Mouse (Mus musculus) CD4-positive, CD25-positive, alpha-beta regulatory T cell, adult 2 months (primary cell): ENCODE results near the gene Shroom3.
"Not testable (repeated sequence)": the region's sequence is repeated elsewhere in the genome, so short reads cannot be mapped to it uniquely, and the experiment has no call there.

Experiments
- DNase-seq: peaks from one replicate; pipeline ENCODE4 v3.0.0-alpha.2; 2012; ENCODE audit warnings: low read depth, low spot score

Shroom3 gene

DNA sequence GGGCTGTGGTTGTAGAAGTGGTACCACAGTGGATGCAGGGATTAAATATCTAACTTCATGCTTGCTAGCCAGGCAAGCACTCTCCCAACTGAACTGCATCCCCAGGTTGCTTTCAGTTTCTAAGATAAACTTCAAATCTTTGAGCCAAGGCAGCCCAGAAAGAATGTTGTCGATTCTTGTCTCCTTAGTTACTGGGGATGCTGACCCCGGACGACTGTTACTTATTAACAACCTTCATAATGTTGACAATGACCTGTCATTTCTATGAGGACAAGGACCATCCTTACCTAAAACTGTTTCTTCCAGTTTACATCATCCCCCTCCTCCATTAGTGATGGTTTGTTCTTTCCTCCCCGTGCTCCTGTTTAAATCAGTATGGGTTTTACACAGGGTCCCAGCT is 210.0 kb downstream of the Shroom3 start:
- DNase-seq: no peak

DNA sequence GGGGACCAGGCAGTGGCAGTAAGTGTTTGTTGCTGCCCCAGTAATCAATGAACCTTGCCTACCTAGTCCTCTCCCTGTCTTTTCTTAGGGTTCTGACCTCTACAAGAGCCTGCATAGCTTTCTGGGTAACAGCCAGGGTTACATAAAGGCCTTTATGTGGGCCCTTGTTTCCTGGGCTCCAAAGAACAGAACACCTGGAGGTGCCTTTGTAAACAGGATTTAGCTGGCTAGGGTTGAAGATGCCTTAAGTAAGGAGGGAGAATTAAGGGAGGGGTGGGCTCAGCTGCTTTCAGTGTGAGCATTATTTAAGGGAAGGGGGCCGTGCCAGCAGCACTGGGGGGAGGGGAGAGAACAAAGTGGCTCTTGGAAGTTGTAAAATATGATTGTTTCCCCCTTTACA is 210.5 kb downstream of the Shroom3 start:
- DNase-seq: no peak

DNA sequence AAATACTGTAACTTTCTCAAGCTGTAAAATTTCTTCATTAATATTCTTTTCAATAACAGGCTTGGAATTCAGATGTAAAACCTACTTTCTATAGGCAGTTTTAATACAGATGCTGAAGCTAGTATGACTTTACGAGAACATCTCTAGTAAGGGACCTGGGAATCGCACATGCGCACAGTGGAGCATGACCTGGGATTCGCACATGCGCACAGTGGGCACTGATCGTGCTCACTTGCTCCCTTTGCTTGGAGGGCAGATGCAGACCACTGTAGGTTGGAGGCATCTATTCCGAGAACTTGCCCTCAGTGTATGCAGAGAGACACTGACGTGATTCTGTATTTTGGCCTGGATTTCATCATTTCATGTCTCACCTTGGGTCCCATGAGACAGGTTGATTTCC is 212.6 kb downstream of the Shroom3 start:
- DNase-seq: no peak

DNA sequence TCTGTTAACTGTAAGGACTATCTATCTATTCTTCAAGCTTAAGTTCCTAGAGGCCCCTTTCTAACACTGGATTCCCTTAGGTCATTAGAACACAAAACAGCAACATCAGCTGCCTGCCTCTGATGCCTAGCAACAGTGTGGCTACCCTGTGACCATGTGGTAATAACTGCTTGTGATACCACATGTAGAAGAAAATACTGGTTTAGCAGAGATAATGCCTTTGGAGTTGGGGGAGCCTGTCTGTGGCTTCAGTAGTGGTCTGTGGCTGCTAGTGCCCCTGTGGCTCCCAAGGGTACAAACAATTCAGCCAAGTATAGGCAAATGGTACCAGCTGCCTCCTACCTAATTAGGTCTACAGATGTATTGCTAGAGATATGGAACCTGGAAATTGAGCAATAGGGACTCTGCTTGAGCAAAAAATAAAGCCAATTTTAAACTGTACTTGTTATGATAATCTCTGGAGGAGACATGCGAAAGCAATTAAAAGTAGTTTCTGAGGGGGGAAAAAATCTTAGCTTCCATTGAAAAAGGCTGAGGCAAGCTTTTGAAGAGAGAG is 213.6 kb downstream of the Shroom3 start:
- DNase-seq: no peak

DNA sequence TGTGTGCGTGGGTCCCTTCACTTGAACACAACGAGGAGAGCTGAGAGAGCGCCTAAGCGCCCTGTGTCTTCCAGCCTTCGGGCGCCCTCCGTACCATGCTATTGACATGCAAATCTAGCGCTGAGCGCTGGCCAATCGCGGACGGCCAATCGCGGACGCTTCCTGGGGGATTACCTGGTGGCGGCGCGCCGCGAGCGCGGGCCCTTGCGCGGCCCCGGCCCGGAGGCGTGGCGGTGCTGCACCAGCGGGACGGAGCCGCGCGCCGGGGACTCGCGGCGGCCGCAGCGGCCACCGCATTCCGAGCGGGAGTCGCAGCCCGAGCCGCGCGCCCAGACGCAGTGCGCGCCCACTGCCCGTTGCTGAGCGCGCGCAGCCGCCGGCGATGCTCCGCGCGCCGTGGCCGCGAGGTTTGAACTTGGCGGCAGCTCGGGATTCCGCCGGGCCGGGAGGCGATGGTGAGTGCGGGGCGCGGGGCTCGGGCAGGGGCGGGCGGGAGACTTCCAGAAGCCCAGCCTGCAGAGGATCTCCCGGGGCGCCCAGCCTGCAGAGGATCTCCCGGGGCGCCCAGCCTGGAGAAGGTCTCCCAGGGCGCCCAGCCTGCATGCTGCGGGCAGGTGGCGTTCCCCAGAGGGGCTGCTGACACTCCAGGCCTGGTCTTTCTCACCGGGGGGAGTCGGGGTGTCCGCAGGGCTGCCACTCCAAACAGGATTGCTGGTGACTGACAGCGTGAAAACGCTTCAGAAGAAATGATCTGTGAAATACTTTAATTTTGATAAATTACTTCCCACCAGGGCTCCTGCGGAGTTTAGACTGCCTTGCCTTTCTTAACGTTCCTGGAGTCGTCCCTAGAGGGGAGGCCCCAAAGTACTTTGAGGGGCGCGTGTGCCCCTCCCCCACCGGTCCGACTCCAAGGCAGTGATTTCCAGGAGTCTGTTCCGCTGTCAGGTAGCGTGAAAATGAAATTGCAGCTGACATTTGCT is 214.8 kb downstream of the Shroom3 start:
- DNase-seq: peak; percentile 7

DNA sequence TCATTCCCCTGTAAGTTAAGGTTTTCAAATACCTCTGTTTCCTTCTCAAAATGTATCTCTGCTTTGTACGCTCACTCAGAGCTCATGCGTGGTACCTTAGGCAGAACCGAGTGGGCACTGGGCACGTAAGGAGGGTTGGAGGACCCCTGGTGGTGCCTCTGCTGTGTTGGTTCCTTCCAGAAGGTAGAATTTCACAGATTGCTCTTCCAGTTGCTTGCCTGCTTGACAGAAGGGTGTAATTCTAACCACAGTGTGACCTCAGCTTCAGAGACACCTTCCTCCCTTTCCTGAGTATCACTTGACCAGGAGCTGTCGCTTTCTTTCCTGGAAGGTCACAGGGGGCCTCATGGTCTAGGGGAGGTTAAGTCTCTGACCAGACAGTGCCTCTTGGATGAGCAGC is 217.2 kb downstream of the Shroom3 start:
- DNase-seq: no peak

DNA sequence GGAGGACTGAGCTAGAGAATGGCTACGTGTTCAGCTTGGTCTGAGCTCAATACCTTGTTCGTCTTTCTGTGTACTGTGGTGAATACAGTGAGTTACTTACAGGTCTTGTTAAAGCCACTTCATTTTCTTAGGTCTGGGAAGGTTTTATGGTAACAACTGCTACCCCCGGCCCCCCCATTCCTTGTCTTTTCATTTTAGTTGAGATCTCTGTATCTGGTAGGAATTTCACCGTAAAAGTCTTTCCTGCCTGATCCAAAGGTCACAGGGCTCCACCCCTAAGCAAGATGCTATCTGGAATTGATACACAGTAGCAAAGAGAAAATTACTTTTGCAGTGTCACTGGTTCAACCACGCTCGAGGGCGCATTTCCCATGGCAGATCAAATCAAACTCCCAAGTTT is 218.6 kb downstream of the Shroom3 start:
- DNase-seq: no peak

DNA sequence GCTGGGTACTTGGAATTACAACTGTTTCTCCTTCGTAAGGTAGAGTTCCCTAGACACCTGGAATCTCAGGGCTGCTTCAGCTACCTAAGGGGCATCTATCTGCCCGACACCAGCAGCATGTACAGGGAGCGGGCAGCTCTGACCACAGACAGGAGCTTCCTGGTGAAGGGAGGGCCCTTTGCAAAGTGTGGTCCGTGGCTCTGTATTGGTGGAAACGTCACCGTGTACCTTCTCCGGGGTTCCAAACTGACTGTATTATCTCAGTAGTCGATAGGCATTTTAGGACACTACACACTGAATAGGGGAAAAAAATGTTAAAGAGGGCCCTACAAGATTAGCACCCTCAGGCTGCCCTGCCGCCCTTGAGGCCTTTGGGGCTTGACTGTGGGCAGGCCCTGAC is 221.9 kb downstream of the Shroom3 start:
- DNase-seq: no peak

DNA sequence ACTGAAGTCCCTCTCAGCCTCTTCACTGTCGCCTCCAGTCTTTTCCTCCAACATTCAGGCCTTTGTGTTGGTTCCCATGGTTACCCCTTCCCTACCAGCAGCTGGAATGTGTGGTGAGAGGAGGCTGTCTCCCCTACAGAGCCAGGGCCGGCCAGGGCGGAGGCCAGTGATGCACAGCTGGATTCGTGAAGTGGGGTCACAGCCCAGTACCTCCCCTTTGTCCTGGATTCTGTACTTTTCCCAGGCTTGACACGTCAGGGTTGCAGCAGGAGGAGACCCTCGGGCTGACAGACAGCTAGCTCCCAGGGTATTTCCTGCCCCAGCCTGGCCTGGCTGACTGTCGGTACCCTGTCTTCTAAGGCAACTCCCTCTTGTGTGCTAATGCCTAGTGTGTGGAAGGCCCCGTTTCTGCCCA is 222.4 kb downstream of the Shroom3 start:
- no peak for DNase-seq

DNA sequence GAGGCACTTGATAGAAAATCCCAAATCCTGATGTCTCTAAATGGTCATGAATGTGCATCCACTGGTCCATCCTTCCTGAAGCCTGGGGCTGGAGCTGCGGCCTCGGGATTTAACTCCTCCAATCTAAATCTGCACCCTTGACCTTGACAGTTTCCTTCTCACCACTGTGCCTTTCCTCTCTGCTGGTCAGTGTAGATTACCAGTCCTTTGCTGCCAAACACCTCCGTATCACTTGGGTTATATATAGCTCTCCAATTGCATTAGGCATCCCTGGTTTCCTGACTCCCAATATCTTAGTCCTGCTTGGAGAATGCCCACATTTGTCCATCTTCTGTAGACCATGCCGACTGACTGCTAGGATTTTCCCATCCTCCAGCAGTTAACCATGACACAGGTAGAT is 225.0 kb downstream of the Shroom3 start:
- no peak for DNase-seq

DNA sequence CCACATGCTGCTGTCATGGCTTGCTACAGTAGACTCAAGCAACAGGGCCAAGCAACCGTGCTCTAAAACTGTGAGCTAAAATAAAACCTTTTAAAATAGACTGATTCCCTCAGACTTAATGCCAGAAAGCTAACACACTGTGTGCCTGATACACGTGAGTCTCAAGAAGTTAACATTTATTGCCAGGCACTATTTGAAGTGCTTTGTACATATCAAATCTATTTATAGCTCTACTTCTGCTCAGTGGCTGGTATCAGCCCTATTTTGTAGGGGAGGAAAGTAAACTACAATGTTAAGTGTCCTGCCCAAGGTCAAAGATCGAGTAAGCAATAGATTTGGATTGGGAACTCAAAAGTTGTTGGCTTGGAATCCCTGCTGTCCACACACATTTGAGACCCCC is 227.6 kb downstream of the Shroom3 start:
- no peak for DNase-seq

DNA sequence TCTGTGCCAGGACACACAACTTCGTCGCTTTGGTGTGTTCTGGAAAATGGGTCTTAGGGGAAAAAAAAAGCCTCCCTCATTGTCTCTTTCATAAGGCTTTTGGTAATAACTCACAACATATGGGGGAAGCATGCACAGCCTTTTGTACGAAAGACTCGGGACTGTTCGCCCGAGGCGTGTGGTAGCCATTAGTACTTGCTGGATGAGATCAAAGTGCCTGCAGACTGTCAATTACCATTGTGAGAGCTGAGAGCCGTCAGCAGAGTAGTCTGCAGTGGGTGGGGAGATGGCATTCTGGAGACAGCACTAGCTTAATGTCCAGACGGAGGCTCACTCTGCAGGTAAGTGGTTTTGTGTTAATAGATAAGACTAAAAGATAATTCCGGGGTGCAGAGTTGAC is 232.2 kb downstream of the Shroom3 start:
- DNase-seq: no peak

DNA sequence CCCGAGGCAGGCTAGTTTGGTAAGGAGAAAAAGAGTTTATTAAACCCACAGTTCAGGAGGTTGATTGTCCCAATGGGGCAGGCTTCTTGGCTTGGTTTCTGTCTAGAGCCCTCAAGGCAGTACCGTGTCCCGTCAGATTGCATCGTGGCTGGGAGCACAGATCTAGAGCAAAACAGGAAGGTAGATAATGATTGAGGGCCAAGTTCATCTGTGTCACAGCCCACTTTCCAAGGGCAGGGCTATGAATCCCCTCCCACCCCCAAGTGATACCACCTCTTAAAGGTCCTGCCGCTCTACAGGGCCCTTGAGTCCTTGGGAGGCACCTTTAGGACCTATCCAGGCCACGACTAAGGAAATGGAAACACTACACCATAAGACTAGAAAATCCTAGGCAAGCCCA is 234.5 kb downstream of the Shroom3 start:
- no peak for DNase-seq

DNA sequence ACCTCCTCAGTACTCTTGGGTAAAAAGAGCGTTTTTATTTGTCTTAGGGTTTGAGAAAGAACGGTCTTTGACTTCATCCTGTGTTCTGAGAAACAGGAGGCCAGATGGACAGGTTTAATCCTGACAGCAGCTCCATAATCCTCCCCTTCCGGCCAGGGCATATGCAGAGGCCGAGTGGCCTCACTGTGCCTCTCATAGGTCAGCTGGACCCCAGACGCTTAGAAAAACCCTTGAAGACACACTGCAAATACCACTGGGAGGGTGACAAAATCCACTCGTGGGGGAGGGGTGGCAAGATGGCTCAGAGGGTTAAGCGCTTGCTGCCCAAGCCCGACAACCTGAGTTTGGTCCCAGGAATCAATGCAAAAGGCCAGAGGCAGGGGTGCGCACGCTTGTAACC is 234.9 kb downstream of the Shroom3 start:
- DNase-seq: no peak

DNA sequence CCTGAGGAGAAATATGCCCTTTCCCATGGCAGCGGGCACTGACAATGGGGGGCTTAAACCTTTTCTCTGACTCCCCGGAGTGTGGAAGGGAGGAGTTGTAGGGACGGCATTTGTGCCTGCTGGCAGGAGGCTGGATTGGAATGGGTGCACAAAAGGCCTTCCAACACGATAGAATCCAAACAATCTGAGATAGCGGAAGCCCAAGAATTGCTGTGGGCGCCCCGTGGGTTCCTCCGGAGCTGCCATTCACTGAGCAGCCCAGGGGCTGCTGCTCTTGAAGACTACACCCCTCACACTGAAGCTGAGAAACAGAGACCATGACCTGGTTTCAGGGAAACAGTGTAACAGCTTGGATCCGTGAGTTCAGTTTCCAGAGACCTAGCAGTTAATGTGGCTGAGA is 235.6 kb downstream of the Shroom3 start:
- DNase-seq: no peak

DNA sequence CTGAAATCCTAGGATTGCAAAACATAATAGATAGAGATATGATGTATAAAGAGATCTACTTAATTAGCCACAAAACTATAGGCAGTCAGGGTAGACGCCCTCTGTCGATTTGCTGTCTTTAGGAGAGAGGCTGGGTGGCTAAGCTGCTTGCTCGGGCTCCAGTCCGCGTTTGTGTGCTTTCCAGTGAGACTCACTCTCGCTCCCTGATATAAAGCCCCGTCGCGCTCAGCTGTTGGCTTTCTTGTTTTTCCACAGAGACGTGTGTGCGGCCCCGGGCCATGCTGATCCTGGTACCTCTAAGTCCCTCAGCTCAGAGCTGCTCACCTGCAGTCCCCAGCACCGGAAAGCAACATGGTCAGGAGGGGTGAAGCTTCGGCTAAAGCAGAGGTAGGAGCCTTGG is 236.2 kb downstream of the Shroom3 start:
- no peak for DNase-seq

DNA sequence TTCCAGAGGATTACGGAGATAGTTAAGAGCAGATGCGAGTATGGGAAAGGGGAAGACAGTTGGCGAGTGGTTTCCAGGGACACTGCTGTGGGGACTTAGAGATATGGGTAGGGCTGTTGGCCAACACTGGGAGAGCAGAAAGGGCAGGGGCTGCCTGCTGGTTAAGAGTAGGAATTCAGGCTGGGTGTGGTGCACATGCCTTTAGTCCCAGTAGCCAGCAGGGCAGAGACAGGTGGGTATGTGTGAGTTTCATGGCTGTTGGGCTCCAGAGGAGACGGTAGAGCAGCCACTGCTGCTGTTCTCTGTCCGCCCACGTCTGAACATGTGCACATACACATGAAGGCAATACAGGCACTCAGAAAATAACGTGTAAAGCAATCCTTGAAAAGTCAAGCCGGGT is 237.7 kb downstream of the Shroom3 start:
- no peak for DNase-seq

DNA sequence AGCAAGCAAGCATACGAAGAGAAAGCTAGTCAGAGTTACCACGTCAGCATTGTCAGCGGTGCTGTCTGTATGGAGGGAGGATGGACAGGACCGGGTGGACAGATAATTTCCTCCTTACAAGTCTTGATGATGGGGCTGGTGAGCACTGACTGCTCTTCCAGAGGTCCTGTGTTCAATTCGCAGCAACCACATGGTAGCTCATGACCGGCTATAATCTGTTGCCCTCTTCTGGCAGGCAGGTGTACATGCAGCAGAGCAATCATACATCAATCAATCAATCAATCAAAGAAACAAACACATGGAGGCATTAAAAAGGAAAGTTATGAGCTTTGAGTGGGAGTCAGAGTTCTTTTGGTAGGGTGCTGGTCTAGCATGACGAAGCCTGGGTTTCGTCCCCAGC is 238.5 kb downstream of the Shroom3 start:
- no peak for DNase-seq

DNA sequence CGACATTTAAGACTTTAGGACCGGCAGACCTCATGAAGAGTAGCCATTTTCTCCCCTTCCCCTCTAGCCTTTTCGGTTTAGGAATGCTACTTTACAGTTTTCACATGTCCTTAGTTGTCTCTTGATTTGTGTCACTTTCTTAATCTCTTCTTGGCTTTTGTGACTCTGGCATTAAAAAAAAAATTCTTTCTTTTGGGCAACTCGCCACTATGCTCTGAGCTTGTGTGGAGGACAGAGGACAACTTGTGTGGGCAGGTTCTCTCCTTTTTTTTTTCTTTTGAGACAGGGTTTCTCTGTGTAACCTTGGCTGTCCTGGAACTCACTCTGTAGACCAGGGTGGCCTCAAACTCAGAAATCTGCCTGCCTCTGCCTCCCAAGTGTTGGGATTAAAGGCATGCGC is 239.7 kb downstream of the Shroom3 start:
- not testable (repeated sequence) for DNase-seq

DNA sequence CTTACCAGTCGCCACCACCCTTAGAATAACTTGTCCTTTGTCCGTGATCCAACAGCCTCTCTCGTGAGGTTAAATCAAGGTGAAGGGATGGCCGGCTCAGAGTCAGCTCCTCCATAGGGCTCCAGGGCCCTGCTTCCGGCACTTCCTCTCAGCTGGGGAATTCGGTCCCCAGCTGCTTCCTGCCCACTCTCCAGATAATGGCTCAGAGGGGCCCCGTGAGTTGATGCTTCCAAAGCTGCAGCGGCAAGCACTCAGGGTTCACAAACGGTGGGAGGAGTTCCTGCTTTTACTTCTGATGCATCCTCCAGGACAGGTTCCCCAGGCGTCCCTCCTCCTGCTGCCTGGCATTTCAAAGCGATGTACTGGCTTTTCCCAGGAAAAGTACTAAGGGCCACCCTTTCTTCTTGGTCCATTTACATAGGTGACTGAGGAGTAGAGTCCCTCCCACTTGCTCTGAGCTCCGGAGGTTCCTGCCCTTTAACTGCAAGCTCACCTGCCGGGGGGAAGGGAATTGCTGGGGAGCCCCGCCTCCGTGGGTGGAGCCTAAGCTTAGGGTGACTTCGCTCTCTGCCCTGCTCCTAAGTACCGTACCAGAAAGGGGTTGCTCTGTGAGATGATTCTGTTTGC is 241.7 kb downstream of the Shroom3 start:
- DNase-seq: peak; percentile 19

DNA sequence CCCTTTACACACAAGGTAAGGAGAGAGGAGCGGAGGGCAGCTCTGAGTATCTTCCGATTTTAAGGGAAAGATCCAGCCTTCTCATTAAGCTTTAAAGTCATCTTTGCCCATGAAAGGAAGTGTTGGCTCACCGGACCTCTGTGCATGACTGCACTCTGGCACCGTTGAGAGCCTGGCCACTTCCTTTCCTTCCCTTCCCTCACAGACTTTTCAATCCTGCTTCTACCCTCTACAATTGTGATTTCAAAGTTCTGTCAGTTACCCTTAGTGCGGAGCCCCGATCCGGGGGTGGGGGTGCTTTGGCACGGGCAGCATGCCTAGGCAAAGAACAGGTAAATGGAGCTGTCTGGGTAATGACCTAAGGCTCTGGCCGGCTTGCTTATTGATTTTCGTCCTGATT is 244.4 kb downstream of the Shroom3 start:
- DNase-seq: no peak

DNA sequence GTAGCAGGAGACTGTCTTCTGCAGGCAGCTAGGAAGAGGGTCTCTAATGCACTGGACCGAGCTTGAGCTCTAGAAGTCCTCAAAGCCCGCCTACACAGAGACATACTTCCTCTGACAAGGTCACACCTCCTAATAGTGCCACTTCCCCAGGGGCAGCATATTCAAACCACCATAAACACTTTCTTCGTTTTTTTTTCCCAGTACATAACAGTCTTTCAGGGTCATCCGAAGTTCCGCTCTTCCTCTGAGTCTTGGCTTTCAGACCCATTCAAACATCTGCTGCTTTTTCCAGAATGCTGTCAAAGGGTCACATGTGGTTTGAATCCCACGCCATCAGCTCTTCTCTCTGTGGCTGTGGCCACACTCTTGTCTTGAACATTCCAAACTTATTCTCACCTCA is 247.3 kb downstream of the Shroom3 start:
- DNase-seq: no peak

DNA sequence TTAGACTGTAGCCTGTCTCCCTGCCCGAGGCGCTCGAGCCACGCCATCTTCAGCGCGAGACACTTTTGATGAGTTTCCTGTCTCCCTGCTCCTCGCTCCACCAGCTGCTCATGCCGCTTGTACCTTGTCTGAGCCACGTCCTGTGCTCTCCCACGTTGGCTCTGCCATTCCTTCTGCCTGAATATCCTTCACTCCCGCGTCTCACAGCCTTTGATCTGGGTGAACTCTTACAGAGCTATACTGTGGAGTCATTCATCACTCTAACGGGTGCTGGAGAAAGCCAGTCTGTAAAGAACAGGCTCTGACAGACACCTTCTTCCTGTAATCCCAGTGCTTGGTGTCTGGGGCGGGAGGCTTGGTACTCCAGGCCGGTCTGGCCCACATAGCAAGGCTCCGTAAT is 248.1 kb downstream of the Shroom3 start:
- no peak for DNase-seq
